Mouse (Mus musculus) liver, adult 2 months (tissue): ENCODE results near the gene Enc1. TPM values are rescaled to one million over a fixed set of nuclear protein-coding genes. Genes with fewer than 3 reads are reported as not detected.

Experiments used
- DNase-seq: peaks from one replicate; pipeline ENCODE4 v3.0.0-alpha.2; 2011; ENCODE audit warnings: low read depth, low spot score; ENCODE audit errors: extremely low read depth
- H3K27ac ChIP-seq: fragments of 200-500 bp; replicated peaks from 2 replicates; pipeline ENCODE4 v1.5.1; 2012; ENCODE audit warnings: low read depth, mild to moderate bottlenecking, control low read depth, inconsistent platforms, low read length; ENCODE audit not compliant: insufficient read depth
- H3K27me3 ChIP-seq: fragments of 200-500 bp; 2 replicates; pipeline ENCODE4 v1.6.1; 2012; ENCODE audit warnings: mild to moderate bottlenecking, moderate library complexity, low read length, inconsistent platforms; ENCODE audit not compliant: control insufficient read depth, insufficient read depth
- H3K36me3 ChIP-seq: fragments of 200-500 bp; 2 replicates; pipeline ENCODE4 v1.6.1; 2012; ENCODE audit warnings: low read length, inconsistent platforms; ENCODE audit not compliant: control insufficient read depth, insufficient read depth
- H3K4me1 ChIP-seq: fragments of 200-500 bp; 2 replicates; pipeline ENCODE4 v1.6.1; 2011; ENCODE audit warnings: low read length; ENCODE audit not compliant: control insufficient read depth, insufficient read depth
- H3K4me3 ChIP-seq: fragments of 200-500 bp; 2 replicates; pipeline ENCODE4 v1.5.1; 2011; ENCODE audit warnings: low read depth, mild to moderate bottlenecking, control low read depth, low read length, moderate library complexity; ENCODE audit not compliant: insufficient read depth
- H3K79me2 ChIP-seq: fragments of 200-500 bp; 2 replicates; pipeline ENCODE4 v1.6.1; 2012; ENCODE audit warnings: inconsistent platforms, mild to moderate bottlenecking, low read length, moderate library complexity; ENCODE audit not compliant: control insufficient read depth, insufficient read depth
- H3K9ac ChIP-seq: fragments of 200-500 bp; 2 replicates; pipeline ENCODE4 v1.6.1; 2012; ENCODE audit warnings: low read depth, mild to moderate bottlenecking, control low read depth, inconsistent platforms, low read length
- CTCF ChIP-seq: fragments of 200-500 bp; IDR thresholded peaks from 2 replicates; pipeline ENCODE4 v1.5.1; 2011; ENCODE audit warnings: low read depth, low read length, control low read depth
- POLR2A ChIP-seq: fragments of 200-500 bp; IDR thresholded peaks from 2 replicates; pipeline ENCODE4 v1.6.1; 2011; ENCODE audit warnings: low read length, control low read depth; ENCODE audit not compliant: insufficient read depth; ENCODE audit errors: extremely low read depth
- WGBS: fragments of 180-500 bp; shearing (Covaris S2); methylation state at CpG from one replicate; pipeline ENCODE4 v1.1.7; 2018; 5-methylcytosine and 5-hydroxymethylcytosine counted together
- polyA plus RNA-seq: library from polyadenylated mRNA; depleted of rRNA; stranded (reverse); fragments of >200 nt; gene quantifications from 2 replicates; pipeline ENCODE4 v1.2.3, GENCODE M21; 2012
- total RNA-seq: library from RNA; depleted of rRNA; stranded (reverse); fragments of >200 nt; gene quantifications from 2 replicates; pipeline ENCODE4 v1.2.3, GENCODE M21; 2014

Gene Enc1
- total and polyA plus RNA-seq, 2 experiments: 1.3 to 2.6 TPM

GRCm38 (mm10) chr13:97244712-97245105, 3.8 kb downstream of the Enc1 start:
- DNase-seq: no peak
- Histone ChIP-seq H3K4me3 (no peak overlapping the region), H3K36me3 (no peaks in the 10 kb centered on the region), H3K9ac (no peak overlapping the region), H3K27me3 (no peaks in the 10 kb centered on the region), H3K4me1 (peaks cover 4% of the 10 kb centered on the region; the same call in 1 of the 2 replicates), H3K79me2 (0 out of 2 replicates have a peak, but pooled peaks cover 3% of the 10 kb centered on the region), H3K27ac (no peak overlapping the region)
- WGBS: 84% methylated on average over 11 of the region's 11 CpGs
- no peak for TF ChIP-seq CTCF
- no peak for TF ChIP-seq POLR2A

GRCm38 (mm10) chr13:97245157-97245556, 4.3 kb downstream of the Enc1 start:
- no peak for TF ChIP-seq CTCF
- TF ChIP-seq POLR2A: no peak
- Histone ChIP-seq H3K36me3 (no peaks in the 10 kb centered on the region), H3K4me3 (no peak overlapping the region), H3K9ac (no peak overlapping the region), H3K27me3 (no peaks in the 10 kb centered on the region), H3K27ac (no peak overlapping the region), H3K4me1 (peaks cover 4% of the 10 kb centered on the region; the same call in 1 of the 2 replicates), H3K79me2 (0 out of 2 replicates have a peak, but pooled peaks cover 3% of the 10 kb centered on the region)
- no peak for DNase-seq
- WGBS: 90% methylated on average over 12 of the region's 12 CpGs

- WGBS: 92% methylated on average over 16 of the region's 16 CpGs
- no peaks in the 10 kb centered on the region for H3K36me3 ChIP-seq
- H3K27ac ChIP-seq: no peak overlapping the region
- peaks cover 4% of the 10 kb centered on the region; the same call in 1 of the 2 replicates for H3K4me1 ChIP-seq
- no peak for TF ChIP-seq CTCF
- no peak for TF ChIP-seq POLR2A
- H3K4me3 ChIP-seq: no peak overlapping the region
- H3K79me2 ChIP-seq: 0 out of 2 replicates have a peak, but pooled peaks cover 3% of the 10 kb centered on the region
- no peak overlapping the region for H3K9ac ChIP-seq
- no peaks in the 10 kb centered on the region for H3K27me3 ChIP-seq
- DNase-seq: no peak
Observed at GRCm38 (mm10) chr13:97246217-97246616, 5.3 kb downstream of the Enc1 start.

- H3K36me3 ChIP-seq: no peaks in the 10 kb centered on the region
- no peaks in the 10 kb centered on the region for H3K27me3 ChIP-seq
- H3K27ac ChIP-seq: no peak overlapping the region
- no peaks in the 10 kb centered on the region for H3K4me1 ChIP-seq
- H3K79me2 ChIP-seq: 0 out of 2 replicates have a peak, but pooled peaks cover 3% of the 10 kb centered on the region
- DNase-seq: no peak
- WGBS: 56% methylated on average over 4 of the region's 4 CpGs
- no peak overlapping the region for H3K4me3 ChIP-seq
- H3K9ac ChIP-seq: no peak overlapping the region
- TF ChIP-seq POLR2A (no peak), CTCF (no peak)
Observed at GRCm38 (mm10) chr13:97247754-97248153, 6.8 kb downstream of the Enc1 start.

GRCm38 (mm10) chr13:97249051-97249461, 8.2 kb downstream of the Enc1 start:
- Histone ChIP-seq H3K9ac (no peak overlapping the region), H3K4me1 (peaks cover 1% of the 10 kb centered on the region), H3K79me2 (0 out of 2 replicates have a peak, but pooled peaks cover 3% of the 10 kb centered on the region), H3K27ac (no peak overlapping the region), H3K4me3 (no peak overlapping the region), H3K27me3 (no peaks in the 10 kb centered on the region), H3K36me3 (no peaks in the 10 kb centered on the region)
- WGBS: 58% methylated on average over 5 of the region's 5 CpGs
- TF ChIP-seq POLR2A: no peak
- no peak for TF ChIP-seq CTCF
- DNase-seq: no peak

GRCm38 (mm10) chr13:97249507-97250078, 8.7 kb downstream of the Enc1 start:
- Histone ChIP-seq H3K79me2 (0 out of 2 replicates have a peak, but pooled peaks cover 3% of the 10 kb centered on the region), H3K27ac (no peak overlapping the region), H3K36me3 (no peaks in the 10 kb centered on the region), H3K27me3 (no peaks in the 10 kb centered on the region), H3K4me3 (no peak overlapping the region), H3K4me1 (peaks cover 1% of the 10 kb centered on the region), H3K9ac (no peak overlapping the region)
- WGBS: 84% methylated on average over 5 of the region's 5 CpGs
- no peak for DNase-seq
- no peak for TF ChIP-seq POLR2A
